ENCODE assay signal across 8 mouse cellular contexts in the genomic region with DNA sequence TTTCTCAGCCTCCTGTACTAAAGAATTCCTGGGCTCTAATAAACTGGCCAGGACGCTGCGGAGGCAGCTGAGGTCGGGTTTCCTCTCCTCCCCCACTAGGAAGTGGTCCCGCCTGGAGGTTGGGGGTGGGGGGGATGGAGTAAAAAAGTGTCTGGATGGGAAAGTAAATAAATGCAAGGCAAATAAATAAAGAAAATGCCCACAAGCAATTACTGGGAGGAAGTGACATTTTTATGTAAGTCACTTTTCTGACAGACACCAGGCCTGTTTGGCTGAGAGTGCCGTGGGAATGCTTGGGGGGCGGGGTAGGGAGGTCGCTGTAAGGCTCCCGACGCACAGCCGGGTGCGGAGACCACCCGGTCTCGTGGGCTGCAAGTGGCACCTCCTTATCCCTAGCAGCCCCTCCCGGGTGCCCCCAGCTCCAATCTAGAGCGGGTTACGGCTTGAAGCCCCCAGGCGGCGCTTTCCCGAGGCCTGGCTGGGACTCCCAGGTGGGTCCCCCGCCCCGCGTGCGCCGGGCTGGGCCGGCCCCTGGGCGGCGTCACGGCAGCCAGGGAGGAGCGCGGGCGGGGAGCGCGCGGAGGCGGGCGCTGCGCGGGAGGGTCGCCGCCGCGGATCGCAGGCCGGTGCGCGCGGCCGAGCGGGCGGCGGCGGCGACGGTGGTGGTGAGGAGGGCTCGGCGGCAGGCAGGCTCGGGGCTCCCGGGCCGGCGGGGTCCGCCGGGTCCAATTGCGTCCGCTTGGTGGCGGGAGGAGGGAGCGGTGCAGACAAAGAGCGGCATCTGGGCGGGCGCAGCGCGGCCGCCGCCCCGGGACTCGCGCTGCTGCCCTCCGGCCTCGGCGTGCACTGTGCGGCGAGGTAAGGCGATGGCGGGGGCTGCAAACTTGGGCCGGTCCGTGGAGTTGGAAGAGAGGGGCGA. TPM values are rescaled to one million over a fixed set of nuclear protein-coding genes. Genes with fewer than 3 reads are reported as not detected.
DNase-seq lines count a peak whose midpoint lies in the region; ATAC-seq and TF ChIP-seq lines count a peak whose summit lies in the region.

No protein-coding gene starts in this region.

- peak overlapping the region; percentile 94 for H3K27ac ChIP-seq in embryonic facial prominence, embryonic 12.5 days
- H3K27ac ChIP-seq in liver, adult 2 months (replicated peaks; ENCODE audit: insufficient read depth, low read depth, low read length), result peak overlapping the region; percentile 63

- peak; percentile 94 for ATAC-seq in embryonic facial prominence, embryonic 12.5 days (ENCODE audit: insufficient number of reproducible peaks, insufficient read depth, low FRiP score, low TSS enrichment)

- H3K4me1 ChIP-seq in embryonic facial prominence, embryonic 12.5 days, result peaks cover 21% of the 10 kb centered on the region
- H3K4me1 ChIP-seq in liver, adult 2 months (ENCODE audit: control insufficient read depth, insufficient read depth, low read length), result peaks cover 4% of the 10 kb centered on the region; the same call in 1 of the 2 replicates

- H3K9ac ChIP-seq in embryonic facial prominence, embryonic 12.5 days, result peak overlapping the region; percentile 91
- peak overlapping the region; percentile 80 for H3K9ac ChIP-seq in liver, adult 2 months (ENCODE audit: low read depth, low read length)

- H3K36me3 ChIP-seq in embryonic facial prominence, embryonic 12.5 days, result no peaks in the 10 kb centered on the region
- no peaks in the 10 kb centered on the region for H3K36me3 ChIP-seq in liver, adult 2 months (ENCODE audit: control insufficient read depth, insufficient read depth, low read length)
- H3K36me3 ChIP-seq in myocyte (ENCODE audit: control insufficient read depth, insufficient read depth), result no peaks in the 10 kb centered on the region
- no peaks in the 10 kb centered on the region for H3K36me3 ChIP-seq in splenic B cell, adult 2 months (ENCODE audit: control insufficient read depth, insufficient read depth, low read length, poor library complexity, severe bottlenecking)

- peak overlapping the region; percentile 85 for H3ac ChIP-seq in myocyte (ENCODE audit: control insufficient read depth, insufficient read length)

- peak overlapping the region; percentile 89 for H3K4me2 ChIP-seq in embryonic facial prominence, embryonic 12.5 days (replicated peaks)
- H3K4me2 ChIP-seq in myocyte (ENCODE audit: low read depth), result peak overlapping the region; percentile 74

- no peaks in the 10 kb centered on the region for H3K9me3 ChIP-seq in embryonic facial prominence, embryonic 12.5 days

- TF ChIP-seq CTCF in liver, adult 2 months (IDR thresholded peaks at IDR 0.05; ENCODE audit: low read depth, low read length), result no peak

- WGBS in embryonic facial prominence, embryonic 12.5 days, result under 1% methylated on average over 79 of the region's 86 CpGs
- under 1% methylated on average over 83 of the region's 86 CpGs for WGBS in liver, adult 2 months

- H3K27me3 ChIP-seq in embryonic facial prominence, embryonic 12.5 days, result no peaks in the 10 kb centered on the region
- no peaks in the 10 kb centered on the region for H3K27me3 ChIP-seq in liver, adult 2 months (ENCODE audit: control insufficient read depth, insufficient read depth, low read length)
- no peaks in the 10 kb centered on the region for H3K27me3 ChIP-seq in myocyte (ENCODE audit: control insufficient read depth, insufficient read depth, insufficient read length)
- H3K27me3 ChIP-seq in splenic B cell, adult 2 months (ENCODE audit: control insufficient read depth, insufficient read depth, low read length, poor library complexity, severe bottlenecking), result no peaks in the 10 kb centered on the region

- H3K79me2 ChIP-seq in liver, adult 2 months (ENCODE audit: control insufficient read depth, insufficient read depth, low read length), result no peaks in the 10 kb centered on the region
- H3K79me2 ChIP-seq in myocyte (ENCODE audit: control insufficient read depth, insufficient read depth), result peaks cover 41% of the 10 kb centered on the region

- TF ChIP-seq POLR2A in liver, adult 2 months (IDR thresholded peaks at IDR 0.05; ENCODE audit: extremely low read depth, insufficient read depth, low read length), result no peak
- peak; percentile 76 for TF ChIP-seq POLR2A in myocyte (IDR thresholded peaks at IDR 0.05; ENCODE audit: insufficient read length, low read depth)

- DNase-seq in 3T3-L1 (ENCODE audit: low read depth, low spot score), result peak; percentile 46
- peak; percentile 90 for DNase-seq in adrenal gland, postnatal 14 days
- DNase-seq in heart, adult 9 months (ENCODE audit: low spot score in 2 of 2), result peak; percentile 80 to 86
- peak; percentile 69 to 70 for DNase-seq in kidney, adult 8-10 months
- peak; percentile 27 for DNase-seq in liver, adult 2 months (ENCODE audit: extremely low read depth, low read depth, low spot score)
- DNase-seq in splenic B cell, adult 2 months (ENCODE audit: low read depth, low spot score), result peak; percentile 67

- peak overlapping the region; percentile 97 for H3K4me3 ChIP-seq in embryonic facial prominence, embryonic 12.5 days
- peak overlapping the region; percentile 83 for H3K4me3 ChIP-seq in liver, adult 2 months (ENCODE audit: insufficient read depth, low read depth, low read length)
- H3K4me3 ChIP-seq in myocyte, result peak overlapping the region; percentile 65

TF ChIP-seq in myocyte, 11 proteins besides CTCF, POLR2A, EP300 and RAD21:
- TF ChIP-seq MAX (IDR thresholded peaks at IDR 0.05; ENCODE audit: low read depth), result no peak
- TF ChIP-seq POLR2AphosphoS2 (IDR thresholded peaks at IDR 0.05; ENCODE audit: insufficient read length, low read depth), result peak; percentile 67
- TF ChIP-seq CEBPB (IDR thresholded peaks at IDR 0.05; ENCODE audit: insufficient read depth, poor library complexity, severe bottlenecking), result no peak
- TF ChIP-seq MYOG (IDR thresholded peaks at IDR 0.05; ENCODE audit: control insufficient read depth in 1 of 3, insufficient read depth in 1 of 3, insufficient read length in 2 of 3, low read depth in 2 of 3), result peak in 1 of 3 experiments; percentile 2
TF ChIP-seq in myocyte: peak in this region for 2.

RNA-seq across cellular contexts. Expression of a gene that starts 1.1 kb away (rescaled TPM):
- total RNA-seq in adrenal gland, postnatal 14 days (2021), result 28.1 and 29.2 TPM in 2 replicates
- 57.5 and 62.5 TPM in 2 replicates for polyA plus RNA-seq in embryonic facial prominence, embryonic 12.5 days (2016; fragmentation: Nextera tagmentation; extraction: Ambion mirVana)
- total RNA-seq in liver, adult 2 months (2014; rRNA removed), result 3.0 and 5.6 TPM in 2 replicates
- polyA plus RNA-seq in liver, adult 2 months (2012; rRNA removed), result 2.5 TPM in 2 replicates
- polyA plus RNA-seq in myocyte (2012; fragmentation: generic; extraction: Trizol), result 18.4 TPM

Comparison
In these comparisons a context has a peak if more than half of its experiments do, and no peak if none do; other contexts are left out.
1. Peak in every context shown above with its lines: DNase-seq, ATAC-seq, H3K4me3 ChIP-seq and H3K27ac ChIP-seq.
2. DNase-seq: peak in every context shown above with its lines; median percentile 90 in adrenal gland, postnatal 14 days; 83 in heart, adult 9 months; 70 in kidney, adult 8-10 months; 67 in splenic B cell, adult 2 months; 46 in 3T3-L1; 27 in liver, adult 2 months.